Mouse (Mus musculus): Measurements from ENCODE around the gene Eya3. TPM values are rescaled to one million over a fixed set of nuclear protein-coding genes. Genes with fewer than 3 reads are reported as not detected.

Eya3 gene
- polyA plus RNA-seq, 1 experiment from 2014 or later = 23.5 TPM

DNA sequence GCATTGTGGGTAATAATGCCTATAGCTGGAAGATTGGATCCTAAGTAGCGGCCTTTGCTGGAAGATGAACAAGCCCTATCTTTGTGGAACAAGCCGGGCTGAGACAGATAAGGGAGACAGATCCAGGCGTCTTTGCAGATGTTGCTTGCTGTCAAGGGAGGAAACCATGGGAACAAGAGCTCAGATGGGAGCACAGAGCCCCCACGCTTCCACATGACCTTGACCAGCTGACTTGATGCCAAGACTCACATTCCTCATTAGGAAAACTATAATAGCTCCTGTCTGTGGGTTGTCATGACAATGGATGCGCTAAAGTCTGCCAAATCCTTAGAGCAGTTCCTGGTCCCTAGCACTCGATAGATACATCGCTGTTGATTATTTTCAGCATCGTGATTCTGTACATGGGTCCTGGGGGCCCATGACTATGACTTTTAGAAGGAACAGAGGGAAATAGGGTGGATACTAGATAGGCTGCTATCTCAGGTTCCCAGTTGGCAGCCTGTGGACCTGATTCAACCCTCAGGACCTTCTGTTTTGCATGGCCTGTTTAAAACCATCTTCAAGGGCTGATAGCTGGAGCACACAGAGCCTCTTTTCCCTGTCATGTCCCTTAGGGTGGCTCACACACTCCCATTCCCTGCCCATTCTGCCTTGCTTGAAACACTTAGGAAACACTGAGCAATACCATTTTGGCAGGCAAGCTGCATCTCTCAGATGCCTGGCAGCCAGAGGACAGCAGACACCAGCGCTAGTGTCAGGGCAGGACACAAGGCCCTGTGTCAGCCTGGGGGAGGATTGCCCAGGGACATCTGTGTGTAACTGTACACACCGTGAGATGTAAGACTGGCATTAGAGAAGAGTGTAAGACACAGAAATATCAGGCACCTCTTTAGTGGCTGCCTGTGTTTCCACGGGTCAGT lies 105.5 kb downstream of the Eya3 start:
- no peak overlapping the region for H3K9ac ChIP-seq (ENCODE audit: low read length)
- H3K4me2 ChIP-seq (ENCODE audit: low read depth, low read length) = no peak overlapping the region
- no peak for ATAC-seq (ENCODE audit: insufficient read depth, low FRiP score)
- H3K36me3 ChIP-seq (ENCODE audit: control insufficient read depth, insufficient read depth, low read length) = no peaks in the 10 kb centered on the region
- no peaks in the 10 kb centered on the region for H3K4me1 ChIP-seq (ENCODE audit: control insufficient read depth, insufficient read depth, low read length)
- H3K9me3 ChIP-seq (replicated peaks; ENCODE audit: control insufficient read depth, low read length) = no peaks in the 10 kb centered on the region
- H3K4me3 ChIP-seq (replicated peaks; ENCODE audit: low read length) = no peak overlapping the region
- 66% methylated on average over 11 of the region's 11 CpGs for WGBS
- no peak overlapping the region for H3K27ac ChIP-seq (ENCODE audit: low read length)
- H3K27me3 ChIP-seq (ENCODE audit: control insufficient read depth, insufficient read depth, low read length) = no peaks in the 10 kb centered on the region

DNA sequence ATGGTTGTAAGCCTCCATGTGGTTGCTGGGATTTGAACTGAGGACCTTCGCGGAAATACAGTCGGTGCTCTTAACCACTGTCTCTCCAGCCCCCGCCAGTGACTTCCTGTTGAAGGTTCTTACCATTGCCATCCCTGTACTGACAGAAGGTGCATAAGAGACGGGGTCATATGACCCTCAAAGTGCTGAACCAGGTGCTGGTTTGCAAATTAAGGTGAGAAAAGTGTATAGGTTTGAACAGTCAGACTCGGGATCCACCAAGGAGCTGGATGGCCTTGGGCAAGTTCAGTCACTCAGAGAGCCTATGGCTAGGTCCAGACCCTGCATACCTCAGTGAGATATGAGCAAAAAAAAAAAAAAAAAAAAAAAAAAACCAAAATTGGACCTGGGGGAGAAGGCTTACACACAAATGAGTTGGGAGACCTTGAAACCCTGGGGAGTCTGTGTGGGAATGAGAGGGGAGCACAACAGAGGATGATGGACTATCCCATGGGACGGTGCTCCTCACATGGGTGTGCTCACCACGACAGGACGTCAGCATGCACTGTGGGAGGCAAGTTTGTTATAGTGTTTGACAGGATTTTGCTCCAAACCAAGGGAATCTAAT lies 108.2 kb downstream of the Eya3 start:
- no peaks in the 10 kb centered on the region for H3K36me3 ChIP-seq (ENCODE audit: control insufficient read depth, insufficient read depth, low read length)
- no peak overlapping the region for H3K4me2 ChIP-seq (ENCODE audit: low read depth, low read length)
- ATAC-seq (ENCODE audit: insufficient read depth, low FRiP score) = no peak
- H3K4me3 ChIP-seq (replicated peaks; ENCODE audit: low read length) = no peak overlapping the region
- H3K27me3 ChIP-seq (ENCODE audit: control insufficient read depth, insufficient read depth, low read length) = no peaks in the 10 kb centered on the region
- WGBS = 86% methylated on average over 9 of the region's 9 CpGs
- H3K27ac ChIP-seq (ENCODE audit: low read length) = peak overlapping the region; percentile 46; the same call in 1 of the 2 replicates
- H3K9ac ChIP-seq (ENCODE audit: low read length) = no peak overlapping the region
- H3K4me1 ChIP-seq (ENCODE audit: control insufficient read depth, insufficient read depth, low read length) = no peaks in the 10 kb centered on the region
- H3K9me3 ChIP-seq (replicated peaks; ENCODE audit: control insufficient read depth, low read length) = no peaks in the 10 kb centered on the region

DNA sequence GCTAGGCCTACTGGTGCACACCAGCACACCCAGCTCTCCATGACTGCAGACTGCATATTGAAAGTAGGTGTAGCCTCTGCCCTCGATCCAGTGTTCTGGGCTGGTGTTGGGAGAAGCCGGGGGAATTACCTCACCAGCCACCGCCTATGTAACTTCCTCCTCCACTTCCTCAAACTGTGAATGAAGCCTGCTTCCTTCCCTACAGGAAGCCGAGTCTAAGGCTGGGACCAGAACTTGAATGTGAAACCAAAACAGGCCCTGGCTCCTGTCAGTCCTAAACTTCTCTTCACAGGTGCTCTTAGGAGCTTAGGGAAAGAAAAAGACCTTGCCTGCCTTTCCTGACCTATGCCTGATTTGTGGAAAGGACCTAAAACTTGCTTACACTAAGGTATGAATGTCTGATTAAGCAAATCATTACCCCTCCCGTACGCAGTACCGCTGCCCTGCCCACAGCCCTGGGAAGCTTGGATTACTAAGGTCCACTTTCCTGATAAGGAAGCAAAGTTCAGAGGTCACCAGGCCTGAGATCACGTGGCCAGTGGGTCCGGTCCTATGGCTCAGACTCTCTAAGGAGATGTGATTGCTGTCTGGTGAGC lies 109.0 kb downstream of the Eya3 start:
- Histone ChIP-seq H3K9ac (ENCODE audit: low read length) (no peak overlapping the region), H3K4me3 (replicated peaks; ENCODE audit: low read length) (peak overlapping the region; percentile 10; the same call in 1 of the 2 replicates), H3K36me3 (ENCODE audit: control insufficient read depth, insufficient read depth, low read length) (no peaks in the 10 kb centered on the region), H3K4me2 (ENCODE audit: low read depth, low read length) (peak overlapping the region; percentile 35; the same call in 1 of the 2 replicates), H3K27ac (ENCODE audit: low read length) (peak overlapping the region; percentile 46; the same call in 1 of the 2 replicates), H3K4me1 (ENCODE audit: control insufficient read depth, insufficient read depth, low read length) (no peaks in the 10 kb centered on the region), H3K9me3 (replicated peaks; ENCODE audit: control insufficient read depth, low read length) (no peaks in the 10 kb centered on the region), H3K27me3 (ENCODE audit: control insufficient read depth, insufficient read depth, low read length) (no peaks in the 10 kb centered on the region)
- 42% methylated on average over 9 of the region's 9 CpGs for WGBS
- ATAC-seq (ENCODE audit: insufficient read depth, low FRiP score) = peak; percentile 72; the same call in 1 of the 2 replicates

DNA sequence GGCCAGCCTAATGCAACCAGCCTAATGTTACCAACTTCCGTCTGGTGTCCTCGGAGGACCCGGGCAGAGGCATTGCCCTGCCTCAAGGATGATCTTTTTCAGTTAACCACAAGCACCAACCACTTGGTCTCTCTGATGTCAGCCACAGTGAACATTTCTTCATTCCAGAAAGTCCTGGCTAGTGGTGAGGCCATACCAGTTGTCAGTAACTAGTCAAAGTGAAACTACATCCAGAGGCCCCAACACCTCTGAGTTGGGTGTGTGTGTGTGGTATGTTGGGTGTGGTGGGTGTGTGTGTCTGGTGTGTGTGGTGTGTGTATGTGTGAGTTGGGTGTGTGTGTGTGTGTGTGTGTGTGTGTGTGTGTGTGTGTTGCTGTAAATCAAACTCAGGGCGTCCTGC lies 110.0 kb downstream of the Eya3 start:
- H3K4me3 ChIP-seq (replicated peaks; ENCODE audit: low read length) = no peak overlapping the region
- no peak for ATAC-seq (ENCODE audit: insufficient read depth, low FRiP score)
- H3K4me2 ChIP-seq (ENCODE audit: low read depth, low read length) = no peak overlapping the region
- no peak overlapping the region for H3K27ac ChIP-seq (ENCODE audit: low read length)
- H3K9ac ChIP-seq (ENCODE audit: low read length) = no peak overlapping the region
- no peaks in the 10 kb centered on the region for H3K9me3 ChIP-seq (replicated peaks; ENCODE audit: control insufficient read depth, low read length)
- no peaks in the 10 kb centered on the region for H3K4me1 ChIP-seq (ENCODE audit: control insufficient read depth, insufficient read depth, low read length)
- 92% methylated on average over 4 of the region's 4 CpGs for WGBS
- no peaks in the 10 kb centered on the region for H3K36me3 ChIP-seq (ENCODE audit: control insufficient read depth, insufficient read depth, low read length)
- no peaks in the 10 kb centered on the region for H3K27me3 ChIP-seq (ENCODE audit: control insufficient read depth, insufficient read depth, low read length)

DNA sequence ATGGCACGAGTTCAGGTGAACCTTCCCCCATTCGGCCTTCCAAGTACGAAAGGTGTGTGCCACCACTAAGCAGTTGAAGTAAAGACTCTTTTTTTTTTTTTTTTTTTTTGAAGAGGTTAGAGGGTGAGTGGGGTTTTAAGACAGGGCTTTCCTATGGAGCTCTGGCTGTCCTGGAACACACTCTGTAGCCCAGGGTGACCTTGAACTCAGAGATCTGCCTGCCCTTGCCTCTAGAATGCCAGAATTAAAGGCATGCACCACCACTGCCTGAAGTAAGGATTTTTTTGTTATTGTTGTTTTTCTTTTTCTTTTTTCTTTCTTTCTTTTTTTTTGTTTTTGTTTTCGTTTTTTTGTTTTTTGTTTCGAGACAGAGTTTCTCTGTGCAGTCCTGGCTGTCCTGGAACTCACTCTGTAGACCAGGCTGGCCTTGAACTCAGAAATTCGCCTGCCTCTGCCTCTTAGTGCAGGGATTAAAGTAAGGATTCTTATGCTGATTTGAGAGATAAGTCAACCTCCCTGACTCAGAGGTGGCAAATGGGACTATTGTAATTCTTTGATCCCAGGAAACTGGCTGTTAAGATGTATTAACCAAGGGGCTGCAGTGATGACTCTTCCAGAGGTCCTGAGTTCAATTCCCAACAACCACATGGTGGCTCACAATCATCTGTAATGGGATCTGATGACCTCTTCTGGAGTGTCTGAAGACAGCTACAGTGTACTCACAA lies 110.6 kb downstream of the Eya3 start:
- H3K4me2 ChIP-seq (ENCODE audit: low read depth, low read length) = no peak overlapping the region
- 77% methylated on average over 6 of the region's 6 CpGs for WGBS
- no peaks in the 10 kb centered on the region for H3K27me3 ChIP-seq (ENCODE audit: control insufficient read depth, insufficient read depth, low read length)
- H3K36me3 ChIP-seq (ENCODE audit: control insufficient read depth, insufficient read depth, low read length) = no peaks in the 10 kb centered on the region
- H3K9ac ChIP-seq (ENCODE audit: low read length) = no peak overlapping the region
- no peaks in the 10 kb centered on the region for H3K4me1 ChIP-seq (ENCODE audit: control insufficient read depth, insufficient read depth, low read length)
- no peak overlapping the region for H3K27ac ChIP-seq (ENCODE audit: low read length)
- no peak for ATAC-seq (ENCODE audit: insufficient read depth, low FRiP score)
- no peaks in the 10 kb centered on the region for H3K9me3 ChIP-seq (replicated peaks; ENCODE audit: control insufficient read depth, low read length)
- no peak overlapping the region for H3K4me3 ChIP-seq (replicated peaks; ENCODE audit: low read length)

DNA sequence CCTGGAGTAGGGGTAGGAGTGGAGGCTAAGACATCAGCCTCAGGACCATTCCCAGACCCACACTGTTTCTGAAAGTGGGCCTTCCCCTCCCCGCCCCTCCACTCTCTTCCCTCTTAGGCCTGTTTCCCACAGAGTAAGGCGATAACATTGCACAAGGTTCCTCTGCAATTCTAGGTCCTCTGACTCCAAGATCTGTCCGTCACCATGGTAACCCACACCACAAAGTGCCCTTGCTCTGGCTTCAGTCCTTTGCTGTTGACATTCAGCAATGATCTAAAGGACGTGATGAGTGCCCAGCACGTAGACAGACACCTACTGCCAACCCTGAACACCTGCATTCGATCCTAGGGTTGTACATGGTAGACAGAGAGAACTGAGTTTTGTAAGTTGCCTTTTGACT lies 114.2 kb downstream of the Eya3 start:
- no peaks in the 10 kb centered on the region for H3K9me3 ChIP-seq (replicated peaks; ENCODE audit: control insufficient read depth, low read length)
- no peaks in the 10 kb centered on the region for H3K36me3 ChIP-seq (ENCODE audit: control insufficient read depth, insufficient read depth, low read length)
- H3K4me1 ChIP-seq (ENCODE audit: control insufficient read depth, insufficient read depth, low read length) = no peaks in the 10 kb centered on the region; the same call in 1 of the 2 replicates
- WGBS = 76% methylated on average over 6 of the region's 6 CpGs
- H3K4me2 ChIP-seq (ENCODE audit: low read depth, low read length) = no peak overlapping the region
- H3K9ac ChIP-seq (ENCODE audit: low read length) = no peak overlapping the region
- H3K27ac ChIP-seq (ENCODE audit: low read length) = no peak overlapping the region
- peaks cover 4% of the 10 kb centered on the region; the same call in 1 of the 2 replicates for H3K27me3 ChIP-seq (ENCODE audit: control insufficient read depth, insufficient read depth, low read length)
- no peak overlapping the region for H3K4me3 ChIP-seq (replicated peaks; ENCODE audit: low read length)
- no peak for ATAC-seq (ENCODE audit: insufficient read depth, low FRiP score)

DNA sequence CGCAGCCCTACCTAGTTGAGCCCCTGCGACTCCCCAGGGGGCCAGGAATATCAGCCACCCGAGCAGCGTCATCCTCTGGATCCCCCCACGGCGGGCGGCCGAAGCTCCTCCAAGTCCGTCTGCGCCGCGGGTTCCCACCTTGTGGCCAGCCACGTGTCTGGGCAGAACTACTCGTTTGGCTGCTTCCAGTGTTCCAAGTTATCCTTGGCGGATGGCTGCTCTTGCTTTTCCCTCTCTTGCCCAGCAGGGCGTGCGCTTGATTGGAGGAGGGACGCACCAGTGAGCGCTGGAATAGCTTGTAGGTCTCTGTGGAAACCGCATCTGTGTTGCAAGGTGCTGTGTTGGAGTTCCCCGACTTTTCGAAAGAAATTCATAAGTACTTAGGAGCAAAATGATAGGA lies 118.2 kb downstream of the Eya3 start, which contains the start of gene Smpdl3b:
Smpdl3b (minus strand) TSS at position 279 of the 400 bp plus-strand sequence.
- Histone ChIP-seq H3K27ac (ENCODE audit: low read length) (no peak within 1 kb of the TSS), H3K27me3 (ENCODE audit: control insufficient read depth, insufficient read depth, low read length) (peaks cover 4% of the 10 kb centered on the region; the same call in 1 of the 2 replicates)

DNA sequence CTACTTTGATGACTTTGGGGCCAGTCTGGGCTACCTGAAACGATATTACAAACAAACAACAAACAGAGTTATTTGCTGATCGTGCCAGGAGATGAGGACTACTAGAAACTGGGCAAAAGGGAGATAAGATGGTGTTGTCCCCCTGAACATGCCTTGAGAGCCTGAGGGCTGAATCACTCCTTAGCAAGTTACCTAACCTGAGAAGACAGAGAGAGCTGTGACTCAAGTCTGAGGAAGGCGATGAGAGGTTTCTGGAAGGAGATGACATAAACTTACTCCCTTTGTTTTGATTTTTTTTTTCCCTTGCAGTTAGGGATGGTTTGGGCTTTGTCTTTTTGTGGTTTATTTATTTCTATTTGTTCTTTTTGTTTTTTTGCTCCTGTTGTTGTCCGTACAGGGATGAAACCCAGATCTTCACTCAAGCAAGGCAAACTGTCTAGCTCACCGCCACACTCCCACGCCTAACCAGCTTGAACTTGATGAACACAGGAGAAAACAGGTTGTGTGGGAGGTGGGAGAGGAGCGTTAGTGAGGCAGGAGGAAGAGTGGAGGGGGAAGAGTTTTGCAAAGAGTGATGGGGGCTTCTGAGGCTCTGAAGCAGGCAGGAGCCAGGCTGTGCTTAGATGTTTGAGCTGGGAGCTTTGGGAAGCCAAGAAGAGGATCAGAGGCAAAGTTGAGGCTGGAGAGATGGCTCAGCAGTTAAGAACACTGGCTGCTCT lies 119.0 kb downstream of the Eya3 start:
- Histone ChIP-seq H3K9ac (ENCODE audit: low read length) (no peak overlapping the region), H3K36me3 (ENCODE audit: control insufficient read depth, insufficient read depth, low read length) (no peaks in the 10 kb centered on the region), H3K27ac (ENCODE audit: low read length) (no peak overlapping the region), H3K9me3 (replicated peaks; ENCODE audit: control insufficient read depth, low read length) (no peaks in the 10 kb centered on the region), H3K27me3 (ENCODE audit: control insufficient read depth, insufficient read depth, low read length) (peaks cover 4% of the 10 kb centered on the region; the same call in 1 of the 2 replicates), H3K4me1 (ENCODE audit: control insufficient read depth, insufficient read depth, low read length) (no peaks in the 10 kb centered on the region; the same call in 1 of the 2 replicates), H3K4me3 (replicated peaks; ENCODE audit: low read length) (no peak overlapping the region), H3K4me2 (ENCODE audit: low read depth, low read length) (peak overlapping the region; percentile 99)
- 79% methylated on average over 7 of the region's 7 CpGs for WGBS
- ATAC-seq (ENCODE audit: insufficient read depth, low FRiP score) = no peak

More for the DNA sequence above, 118.2 kb downstream of the Eya3 start, which contains the start of gene Smpdl3b:
- Histone ChIP-seq H3K9ac (ENCODE audit: low read length) (peak within 1 kb of the TSS; percentile 76), H3K36me3 (ENCODE audit: control insufficient read depth, insufficient read depth, low read length) (no peaks in the 10 kb centered on the region), H3K4me2 (ENCODE audit: low read depth, low read length) (peak within 1 kb of the TSS; percentile 99), H3K4me1 (ENCODE audit: control insufficient read depth, insufficient read depth, low read length) (no peaks in the 10 kb centered on the region; the same call in 1 of the 2 replicates), H3K4me3 (replicated peaks; ENCODE audit: low read length) (peak within 1 kb of the TSS; percentile 58), H3K9me3 (replicated peaks; ENCODE audit: control insufficient read depth, low read length) (no peaks in the 10 kb centered on the region)
- WGBS = 1% methylated on average over 22 of the region's 22 CpGs
- ATAC-seq (ENCODE audit: insufficient read depth, low FRiP score) = peak; percentile 91

All from stomach, embryonic 16.5 days (tissue).